Mouse (Mus musculus): ENCODE data around the gene Ctdnep1. TPM values are rescaled to one million over a fixed set of nuclear protein-coding genes. Genes with fewer than 3 reads are reported as not detected.

The Ctdnep1 gene
- polyA plus RNA-seq, 1 experiment from 2014 or later = 25.3 TPM

DNA sequence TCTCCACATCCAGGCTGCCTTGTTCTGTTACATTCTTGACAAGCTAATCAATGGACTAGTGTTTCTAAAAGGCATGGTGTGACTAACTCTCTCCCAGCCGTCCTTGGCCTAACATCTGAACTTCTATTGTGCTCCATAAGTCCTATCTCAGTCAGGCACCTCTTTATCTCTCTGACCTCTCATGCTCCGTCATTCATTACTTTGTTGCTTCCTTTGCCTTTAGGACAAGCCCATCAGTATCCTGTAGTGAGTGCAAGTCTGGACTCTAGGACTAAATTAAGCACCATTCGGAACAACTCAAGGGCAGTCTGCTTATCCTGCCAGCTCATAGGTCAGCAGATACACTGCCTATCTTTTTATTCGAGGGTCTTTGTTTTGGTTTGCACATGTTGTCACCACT lies 4.7 kb upstream of the Ctdnep1 start:
- WGBS = 85% methylated on average over 4 of the region's 4 CpGs
- DNase-seq (ENCODE audit: low spot score) = no peak
- H3K27ac ChIP-seq (replicated peaks) = no peak overlapping the region
- H3K36me3 ChIP-seq (replicated peaks) = peaks cover 77% of the 10 kb centered on the region
- peaks cover 11% of the 10 kb centered on the region for H3K4me1 ChIP-seq
- no peaks in the 10 kb centered on the region for H3K27me3 ChIP-seq (replicated peaks; ENCODE audit: low read depth, poor library complexity, severe bottlenecking)
- H3K9me3 ChIP-seq = no peaks in the 10 kb centered on the region
- no peak overlapping the region for H3K4me3 ChIP-seq

DNA sequence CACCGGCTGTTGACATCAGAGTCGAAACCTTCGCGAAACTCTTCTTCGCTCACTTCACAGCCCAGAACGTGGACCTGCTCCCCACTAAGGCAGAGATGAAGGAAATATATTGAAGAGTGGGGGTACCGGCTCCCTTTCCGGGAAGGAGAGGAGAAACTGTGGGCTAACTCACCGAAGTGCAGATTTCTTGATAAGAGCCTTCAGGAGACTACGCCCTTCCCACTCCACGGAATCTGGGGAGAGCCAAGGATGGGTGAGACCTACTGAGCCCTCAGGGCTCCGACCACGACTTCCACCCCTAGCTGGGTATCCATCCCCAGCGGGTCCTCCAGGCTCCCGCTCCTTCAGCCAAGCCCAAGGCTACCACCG lies 1.1 kb upstream of the Ctdnep1 start:
- Histone ChIP-seq H3K27me3 (replicated peaks; ENCODE audit: low read depth, poor library complexity, severe bottlenecking) (no peaks in the 10 kb centered on the region), H3K4me3 (peak overlapping the region; percentile 84), H3K36me3 (replicated peaks) (peaks cover 62% of the 10 kb centered on the region), H3K9me3 (no peaks in the 10 kb centered on the region), H3K27ac (replicated peaks) (peak overlapping the region; percentile 99), H3K4me1 (peaks cover 32% of the 10 kb centered on the region)
- 4% methylated on average over 16 of the region's 16 CpGs for WGBS
- no peak for DNase-seq (ENCODE audit: low spot score)

DNA sequence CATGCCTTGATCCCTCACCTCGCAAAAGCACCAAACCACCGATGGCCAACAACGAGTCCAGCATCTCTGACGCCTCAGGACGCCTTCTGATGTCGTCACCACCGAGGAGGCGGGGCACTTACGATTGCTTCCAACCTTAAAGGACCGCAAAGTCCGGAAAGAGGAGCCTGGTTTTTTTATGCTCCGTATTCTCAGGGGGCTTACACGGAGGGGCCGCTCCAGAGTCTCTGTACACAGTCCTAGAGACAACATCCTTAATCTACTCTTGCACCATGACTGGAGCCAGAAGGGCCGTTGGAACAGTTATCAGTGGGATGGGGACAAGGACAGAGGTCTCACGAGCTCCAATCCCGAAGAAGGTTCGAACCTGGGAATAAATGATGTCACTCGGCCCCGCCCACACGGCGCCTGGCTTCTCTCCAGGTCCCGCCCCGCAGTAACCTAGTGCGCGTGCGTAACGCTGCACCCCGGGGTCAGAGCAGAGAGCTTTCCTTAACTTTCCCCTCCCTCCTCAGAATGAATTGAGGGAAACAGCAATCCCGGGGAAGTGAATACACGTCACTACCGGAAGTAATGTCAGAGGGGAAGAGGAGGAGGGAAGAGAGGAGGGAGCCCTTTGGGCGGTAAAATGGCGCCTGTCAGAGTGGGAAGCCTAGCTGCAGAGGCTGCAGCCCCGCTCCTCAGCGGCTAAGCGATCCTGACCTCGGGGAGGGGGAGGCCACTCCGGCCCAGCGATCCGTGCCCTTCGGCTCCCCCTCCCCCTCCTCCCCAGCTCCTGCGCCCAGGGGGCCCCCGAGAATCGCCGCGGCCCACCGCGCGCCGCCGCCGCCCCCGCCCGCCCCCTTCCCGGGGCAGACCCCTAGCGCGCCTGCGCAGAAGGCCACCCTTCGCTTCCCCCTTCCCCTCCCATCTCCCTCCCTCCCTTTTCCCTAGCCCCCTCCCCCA lies 488 bp upstream of the Ctdnep1 start:
- Histone ChIP-seq H3K4me3 (peak overlapping the region; percentile 84), H3K27me3 (replicated peaks; ENCODE audit: low read depth, poor library complexity, severe bottlenecking) (no peaks in the 10 kb centered on the region), H3K27ac (replicated peaks) (peak overlapping the region; percentile 99), H3K4me1 (peaks cover 32% of the 10 kb centered on the region), H3K9me3 (no peaks in the 10 kb centered on the region), H3K36me3 (replicated peaks) (peaks cover 62% of the 10 kb centered on the region)
- peak; percentile 100 for DNase-seq (ENCODE audit: low spot score)
- under 1% methylated on average over 59 of the region's 60 CpGs for whole genome bisulfite sequencing

DNA sequence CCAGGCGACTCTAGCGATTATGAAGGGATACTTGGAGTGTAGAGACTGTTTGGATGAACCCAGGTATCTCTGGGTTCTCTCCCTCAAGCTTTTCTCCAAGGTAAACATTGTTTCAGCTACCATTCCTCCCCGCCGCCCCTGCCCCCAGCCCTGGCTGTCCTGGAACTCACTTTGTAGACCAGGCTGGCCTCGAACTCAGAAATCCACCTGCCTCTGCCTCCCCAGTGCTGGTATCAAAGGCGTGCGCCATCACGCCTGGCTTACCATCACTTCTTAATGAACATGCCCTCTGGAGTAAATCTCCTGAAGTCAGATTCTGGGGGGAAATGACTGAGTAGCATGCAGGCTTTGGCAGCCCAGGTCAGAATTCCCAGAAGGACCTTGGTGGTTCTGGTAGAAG lies 1.3 kb downstream of the Ctdnep1 start, which contains the start of gene Elp5:
Elp5 (minus strand) TSS at position 293 of the 400 bp plus-strand sequence.
- Histone ChIP-seq H3K4me1 (peaks cover 32% of the 10 kb centered on the region), H3K9me3 (no peaks in the 10 kb centered on the region), H3K4me3 (peak within 1 kb of the TSS; percentile 84), H3K27me3 (replicated peaks; ENCODE audit: low read depth, poor library complexity, severe bottlenecking) (no peaks in the 10 kb centered on the region), H3K36me3 (replicated peaks) (peaks cover 62% of the 10 kb centered on the region), H3K27ac (replicated peaks) (peak within 1 kb of the TSS; percentile 99)
- no peak for DNase-seq (ENCODE audit: low spot score)
- WGBS = 64% methylated on average over 8 of the region's 8 CpGs

DNA sequence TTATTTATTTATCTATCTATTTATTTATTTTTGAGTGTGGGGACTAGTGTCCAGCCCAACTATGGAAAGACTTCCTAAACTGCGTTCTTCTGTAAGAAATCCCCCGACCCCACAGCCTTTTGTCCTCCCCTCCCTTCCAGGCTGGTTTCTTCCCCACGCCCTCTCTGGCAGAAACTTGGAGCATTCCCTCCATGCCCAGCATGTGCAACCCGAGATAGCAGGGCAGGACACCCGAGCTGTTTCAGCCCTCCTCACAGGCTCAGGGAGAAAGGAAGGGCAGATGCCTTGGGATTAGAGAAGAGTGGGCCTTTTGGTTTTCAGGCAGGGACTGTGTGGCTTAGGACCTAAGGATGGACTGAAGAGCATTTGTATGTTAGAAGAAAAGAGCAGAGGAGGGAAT lies 1.9 kb downstream of the Ctdnep1 start:
- Histone ChIP-seq H3K4me1 (peaks cover 32% of the 10 kb centered on the region), H3K9me3 (no peaks in the 10 kb centered on the region), H3K36me3 (replicated peaks) (peaks cover 62% of the 10 kb centered on the region), H3K4me3 (peak overlapping the region; percentile 84), H3K27ac (replicated peaks) (peak overlapping the region; percentile 99), H3K27me3 (replicated peaks; ENCODE audit: low read depth, poor library complexity, severe bottlenecking) (no peaks in the 10 kb centered on the region)
- no peak for DNase-seq (ENCODE audit: low spot score)
- 33% methylated on average over 5 of the region's 5 CpGs for WGBS

DNA sequence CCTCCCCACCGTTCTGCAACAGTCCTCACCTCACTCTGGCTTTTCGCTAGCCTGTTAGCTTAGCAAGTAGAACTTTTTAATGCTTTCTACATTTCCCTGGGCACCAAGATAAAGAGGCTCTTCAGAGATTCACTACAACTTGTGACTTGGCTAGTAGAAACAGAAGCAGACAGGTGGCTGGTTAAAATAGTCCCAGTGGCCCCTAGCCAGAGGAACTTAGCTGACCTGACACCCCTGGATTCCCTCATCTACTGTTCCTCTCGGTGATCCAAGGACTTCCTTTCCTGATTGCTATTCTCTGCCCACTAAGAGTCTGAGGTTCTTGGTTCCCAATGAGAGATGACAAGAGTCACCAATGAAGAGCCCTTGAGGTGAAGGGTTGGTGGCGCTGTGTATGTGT lies 2.4 kb downstream of the Ctdnep1 start:
- H3K27ac ChIP-seq (replicated peaks) = peak overlapping the region; percentile 99
- no peak for DNase-seq (ENCODE audit: low spot score)
- H3K27me3 ChIP-seq (replicated peaks; ENCODE audit: low read depth, poor library complexity, severe bottlenecking) = no peaks in the 10 kb centered on the region
- H3K9me3 ChIP-seq = no peaks in the 10 kb centered on the region
- H3K4me1 ChIP-seq = peaks cover 32% of the 10 kb centered on the region
- peak overlapping the region; percentile 84 for H3K4me3 ChIP-seq
- WGBS = 88% methylated on average over 4 of the region's 4 CpGs
- peaks cover 62% of the 10 kb centered on the region for H3K36me3 ChIP-seq (replicated peaks)

DNA sequence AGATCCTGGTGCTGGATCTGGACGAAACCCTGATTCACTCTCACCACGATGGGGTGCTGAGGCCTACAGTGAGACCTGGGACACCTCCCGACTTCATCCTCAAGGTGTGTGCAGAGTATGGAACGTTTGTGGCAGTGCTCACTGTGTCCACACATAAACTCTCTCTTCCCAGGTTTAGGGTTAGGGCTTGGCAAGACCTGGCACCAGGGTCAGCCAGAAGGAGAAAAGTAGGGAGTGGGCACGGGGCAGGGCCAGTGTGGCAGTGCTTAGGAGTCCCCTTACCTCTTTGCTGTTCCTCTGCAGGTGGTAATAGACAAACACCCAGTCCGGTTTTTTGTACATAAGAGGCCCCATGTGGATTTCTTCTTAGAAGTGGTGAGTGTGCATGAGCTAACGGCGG lies 3.5 kb downstream of the Ctdnep1 start:
- Histone ChIP-seq H3K36me3 (replicated peaks) (peaks cover 67% of the 10 kb centered on the region), H3K4me3 (peak overlapping the region; percentile 27), H3K27ac (replicated peaks) (no peak overlapping the region), H3K27me3 (replicated peaks; ENCODE audit: low read depth, poor library complexity, severe bottlenecking) (no peaks in the 10 kb centered on the region), H3K4me1 (peaks cover 25% of the 10 kb centered on the region), H3K9me3 (no peaks in the 10 kb centered on the region)
- DNase-seq (ENCODE audit: low spot score) = no peak
- WGBS = 93% methylated on average over 8 of the region's 8 CpGs

DNA sequence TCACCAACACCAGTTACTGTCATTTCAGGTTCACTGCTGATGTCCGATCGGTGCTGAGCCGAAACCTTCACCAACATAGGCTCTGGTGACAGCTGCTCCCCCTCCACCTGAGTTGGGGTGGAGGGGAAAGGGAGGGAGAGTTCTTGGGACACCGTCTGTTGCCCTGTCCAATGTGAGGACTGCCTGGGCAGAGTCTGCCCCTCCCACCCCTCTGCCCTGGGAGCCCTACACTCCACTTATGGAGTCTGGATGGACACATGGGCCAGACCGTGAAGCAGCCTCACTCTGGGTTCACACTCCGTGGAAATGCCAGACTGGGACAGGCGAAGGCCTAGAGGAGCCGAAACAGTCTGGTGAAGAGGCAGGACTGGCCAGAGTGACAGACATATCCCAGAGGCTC lies 9.0 kb downstream of the Ctdnep1 start:
- 89% methylated on average over 8 of the region's 8 CpGs for WGBS
- no peaks in the 10 kb centered on the region for H3K27me3 ChIP-seq (replicated peaks; ENCODE audit: low read depth, poor library complexity, severe bottlenecking)
- no peak overlapping the region for H3K4me3 ChIP-seq
- no peak for DNase-seq (ENCODE audit: low spot score)
- H3K4me1 ChIP-seq = peaks cover 24% of the 10 kb centered on the region
- no peak overlapping the region for H3K27ac ChIP-seq (replicated peaks)
- H3K36me3 ChIP-seq (replicated peaks) = peaks cover 75% of the 10 kb centered on the region
- no peaks in the 10 kb centered on the region for H3K9me3 ChIP-seq

DNA sequence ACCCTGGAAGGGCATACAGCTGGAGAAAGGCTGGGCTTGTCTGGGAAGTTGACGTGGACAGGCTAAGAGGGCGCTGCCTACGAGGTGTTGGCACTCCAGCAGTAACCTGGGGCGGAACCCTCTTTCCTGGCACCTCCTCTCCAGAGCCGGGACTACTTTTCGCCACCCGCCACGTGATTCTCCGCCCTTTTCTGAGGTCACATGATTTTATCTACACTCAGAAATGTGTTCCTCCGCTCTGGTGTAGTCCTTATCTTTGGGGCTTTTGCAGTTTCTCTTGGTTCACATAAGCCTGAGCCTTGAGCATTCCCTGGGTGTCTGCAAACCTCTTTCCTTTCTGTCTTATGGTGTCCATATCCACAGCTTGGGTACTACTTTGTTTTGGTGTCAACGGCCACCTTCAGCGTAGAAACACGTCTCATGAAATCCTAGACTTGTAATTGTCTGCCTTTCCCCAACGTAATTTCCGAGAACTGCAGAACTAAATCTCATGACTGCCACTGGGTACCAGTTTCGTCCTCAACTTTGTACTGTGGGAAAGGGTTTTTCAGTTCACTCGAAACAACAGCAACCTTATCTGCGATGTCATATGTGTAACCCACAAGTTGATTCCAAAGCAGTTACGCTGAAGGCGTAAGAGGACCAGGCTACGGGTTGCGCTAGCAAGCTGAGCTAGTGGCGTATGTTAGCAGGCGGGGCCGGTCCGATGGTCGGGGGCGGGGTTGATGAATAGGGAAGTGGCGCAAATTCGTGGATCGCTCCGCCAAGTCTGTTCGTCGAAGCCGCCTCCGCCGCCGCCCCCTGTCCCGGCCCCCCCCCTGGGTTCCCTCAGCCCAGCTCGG lies 10.1 kb downstream of the Ctdnep1 start, which contains the start of gene Gabarap:
Gabarap (plus strand) TSS at position 294 of the 842 bp plus-strand sequence.
- under 1% methylated on average over 40 of the region's 40 CpGs for WGBS

DNA sequence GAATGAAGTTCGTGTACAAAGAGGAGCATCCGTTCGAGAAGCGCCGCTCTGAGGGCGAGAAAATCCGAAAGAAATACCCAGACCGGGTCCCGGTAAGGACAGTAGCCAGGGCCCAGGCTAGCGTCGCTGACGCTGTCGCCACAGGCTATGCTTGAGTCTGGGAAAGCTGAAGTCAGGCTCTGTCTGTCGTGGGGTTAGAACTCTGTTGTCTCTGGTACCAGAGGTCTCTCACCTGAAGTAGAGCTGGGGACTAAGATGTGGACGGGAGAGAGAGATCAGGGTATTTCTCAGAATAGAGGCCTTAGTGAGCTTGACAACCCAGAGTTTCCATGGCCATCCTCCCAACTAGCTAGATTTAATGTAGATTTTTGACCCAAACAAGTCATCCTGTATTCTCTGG lies 10.8 kb downstream of the Ctdnep1 start:
- no peak for DNase-seq (ENCODE audit: low spot score)
- no peaks in the 10 kb centered on the region for H3K27me3 ChIP-seq (replicated peaks; ENCODE audit: low read depth, poor library complexity, severe bottlenecking)
- H3K4me3 ChIP-seq = peak overlapping the region; percentile 71
- WGBS = under 1% methylated on average over 15 of the region's 15 CpGs
- peaks cover 25% of the 10 kb centered on the region for H3K4me1 ChIP-seq
- H3K36me3 ChIP-seq (replicated peaks) = peaks cover 57% of the 10 kb centered on the region
- H3K9me3 ChIP-seq = no peaks in the 10 kb centered on the region
- peak overlapping the region; percentile 90 for H3K27ac ChIP-seq (replicated peaks)

More for the DNA sequence above, 10.1 kb downstream of the Ctdnep1 start, which contains the start of gene Gabarap:
- Histone ChIP-seq H3K27ac (replicated peaks) (peak within 1 kb of the TSS; percentile 90), H3K36me3 (replicated peaks) (peaks cover 64% of the 10 kb centered on the region), H3K4me1 (peaks cover 25% of the 10 kb centered on the region), H3K9me3 (no peaks in the 10 kb centered on the region), H3K27me3 (replicated peaks; ENCODE audit: low read depth, poor library complexity, severe bottlenecking) (no peaks in the 10 kb centered on the region), H3K4me3 (peak within 1 kb of the TSS; percentile 71)
- peak; percentile 96 for DNase-seq (ENCODE audit: low spot score)

DNA sequence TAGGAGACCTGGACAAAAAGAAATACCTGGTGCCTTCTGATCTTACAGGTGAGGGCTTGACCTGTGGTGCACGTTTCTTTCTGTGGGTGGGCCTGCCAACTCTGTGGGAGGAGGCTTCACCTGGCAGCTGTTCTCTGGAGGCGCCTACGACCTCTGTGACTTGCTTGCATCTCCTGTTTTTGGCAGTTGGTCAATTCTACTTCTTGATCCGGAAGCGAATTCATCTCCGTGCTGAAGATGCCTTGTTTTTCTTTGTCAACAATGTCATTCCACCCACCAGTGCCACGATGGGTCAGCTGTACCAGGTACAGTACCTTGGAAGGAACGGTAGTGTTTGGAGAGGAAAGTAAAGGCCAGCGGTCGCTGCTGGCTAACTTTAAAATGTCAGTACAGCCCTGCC lies 11.4 kb downstream of the Ctdnep1 start:
- no peak overlapping the region for H3K27ac ChIP-seq (replicated peaks)
- H3K4me3 ChIP-seq = peak overlapping the region; percentile 71
- H3K9me3 ChIP-seq = no peaks in the 10 kb centered on the region
- DNase-seq (ENCODE audit: low spot score) = no peak
- H3K27me3 ChIP-seq (replicated peaks; ENCODE audit: low read depth, poor library complexity, severe bottlenecking) = no peaks in the 10 kb centered on the region
- peaks cover 51% of the 10 kb centered on the region for H3K36me3 ChIP-seq (replicated peaks)
- H3K4me1 ChIP-seq = peaks cover 28% of the 10 kb centered on the region
- WGBS = 87% methylated on average over 10 of the region's 10 CpGs

DNA sequence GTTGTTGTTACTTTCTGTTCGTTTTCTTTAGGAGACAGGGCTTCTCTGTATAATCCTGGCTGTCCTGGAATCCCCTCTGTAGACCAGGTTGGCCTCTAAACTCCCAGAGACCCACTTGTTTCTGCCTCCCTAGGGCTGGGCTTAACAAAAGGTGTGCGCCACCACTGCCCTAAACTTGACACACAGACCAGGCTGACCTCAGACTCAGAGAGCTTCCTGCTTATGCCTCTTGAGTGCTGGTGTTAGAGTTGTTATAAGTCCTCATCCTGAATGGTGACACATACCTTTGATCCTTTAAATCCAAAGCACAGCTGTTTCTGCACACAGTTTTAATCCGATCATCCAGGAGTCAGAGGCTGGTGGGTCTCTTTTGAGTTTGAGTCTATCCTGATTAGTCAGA lies 12.0 kb downstream of the Ctdnep1 start:
- peak overlapping the region; percentile 71 for H3K4me3 ChIP-seq
- no peak for DNase-seq (ENCODE audit: low spot score)
- H3K9me3 ChIP-seq = no peaks in the 10 kb centered on the region
- H3K36me3 ChIP-seq (replicated peaks) = peaks cover 50% of the 10 kb centered on the region
- H3K27ac ChIP-seq (replicated peaks) = no peak overlapping the region
- WGBS = 88% methylated on average over 3 of the region's 3 CpGs
- peaks cover 34% of the 10 kb centered on the region for H3K4me1 ChIP-seq
- no peaks in the 10 kb centered on the region for H3K27me3 ChIP-seq (replicated peaks; ENCODE audit: low read depth, poor library complexity, severe bottlenecking)
